Mouse (Mus musculus): ENCODE data around the gene Sfxn1. TPM values are rescaled to one million over a fixed set of nuclear protein-coding genes. Genes with fewer than 3 reads are reported as not detected.

The Sfxn1 gene
- polyA plus RNA-seq (2015; fragmentation: Illumina TruSeq; extraction: RNeasy Lipid Tissue Mini Kit (QIAGEN cat#74804); ENCODE audit: low read depth, low replicate concordance) = 46.6 TPM

GRCm38 (mm10) chr13:54071606-54072331 is at the start of gene Sfxn1:
TSS of gene Sfxn1 (plus strand) at chr13:54071869.

GRCm38 (mm10) chr13:54055448-54055861 is 16.2 kb upstream of the Sfxn1 start, which contains the start of gene Drd1:
TSS of gene Drd1 (minus strand) at chr13:54055705.

Other genes with a start within 250 kb of the Sfxn1 start
- gene Drd1, start 16.2 kb upstream of the Sfxn1 start, polyA plus RNA-seq (2015; fragmentation: Illumina TruSeq; extraction: RNeasy Lipid Tissue Mini Kit (QIAGEN cat#74804); ENCODE audit: low read depth, low replicate concordance) = 38.7 TPM
- 7.7 TPM for gene Hrh2, start 120.3 kb downstream of the Sfxn1 start, polyA plus RNA-seq (2015; fragmentation: Illumina TruSeq; extraction: RNeasy Lipid Tissue Mini Kit (QIAGEN cat#74804); ENCODE audit: low read depth, low replicate concordance)